Mouse (Mus musculus): Measurements from ENCODE around the gene Plcl1. TPM values are rescaled to one million over a fixed set of nuclear protein-coding genes. Genes with fewer than 3 reads are reported as not detected.

The Plcl1 gene
- polyA plus RNA-seq, 1 experiment from 2014 or later, result 0.25 TPM

DNA sequence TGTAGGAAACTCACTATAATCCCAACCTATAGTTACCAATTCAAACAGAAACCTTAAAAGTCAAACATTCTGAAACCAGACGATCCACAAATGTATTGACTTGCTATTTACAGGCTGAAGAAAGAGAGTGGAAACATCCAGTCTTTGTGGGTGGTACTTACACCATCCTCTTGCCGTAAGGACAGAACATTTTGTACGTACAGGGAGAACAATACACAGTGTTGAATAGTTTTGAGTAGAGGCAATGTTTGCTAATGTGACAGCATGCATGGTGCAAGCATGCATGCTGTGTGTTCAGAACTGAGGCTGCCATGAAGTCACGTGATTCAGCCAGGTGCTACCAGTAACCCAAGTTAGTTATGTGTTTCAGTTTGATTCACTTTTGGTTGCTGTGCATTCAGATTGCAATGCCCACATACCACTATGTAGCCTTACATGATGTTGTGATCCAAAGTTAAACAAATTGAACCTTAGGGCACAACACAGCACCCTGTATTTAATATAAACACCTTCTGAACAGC, 311.6 kb downstream of the Plcl1 start:
- TF ChIP-seq EP300 (IDR thresholded peaks at IDR 0.05; ENCODE audit: low read depth) (peak; percentile 96), CTCF (IDR thresholded peaks at IDR 0.05; ENCODE audit: low read depth) (no peak)
- WGBS (ENCODE audit: insufficient replicate concordance), result 66% methylated on average over 4 of the region's 4 CpGs
- ATAC-seq, result peak; percentile 100
- Histone ChIP-seq H3K36me3 (replicated peaks; ENCODE audit: insufficient read depth, low read length) (no peaks in the 10 kb centered on the region), H3K27me3 (ENCODE audit: insufficient read depth, low read length) (no peaks in the 10 kb centered on the region), H3K4me3 (ENCODE audit: low read depth, low read length) (no peak overlapping the region), H3K4me1 (ENCODE audit: insufficient read depth) (no peaks in the 10 kb centered on the region), H3K27ac (ENCODE audit: low read depth) (no peak overlapping the region), H3K4me2 (ENCODE audit: low read depth, low read length) (no peak overlapping the region), H3K9ac (replicated peaks) (no peak overlapping the region), H3K9me3 (ENCODE audit: low read length) (no peaks in the 10 kb centered on the region)
- DNase-seq, result no peak

DNA sequence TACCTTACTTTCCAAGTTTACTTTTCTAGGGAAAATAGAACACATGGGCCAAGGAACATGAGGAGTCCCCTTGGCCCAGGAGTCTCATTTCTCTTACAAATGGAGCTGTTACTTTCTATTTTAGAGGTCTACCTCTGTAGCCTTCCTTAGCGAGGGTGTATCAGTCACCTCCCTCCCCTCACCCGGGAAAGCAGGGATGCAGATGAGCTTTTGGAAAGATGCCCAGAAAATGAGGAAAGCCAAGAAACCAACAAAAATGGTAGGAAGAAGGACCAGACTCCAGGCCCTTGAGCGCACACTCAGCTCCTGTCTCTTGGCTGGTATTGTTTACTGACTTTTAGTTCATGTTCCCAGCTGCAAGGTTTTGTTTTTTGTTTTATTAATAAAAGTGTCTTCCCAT, 319.7 kb downstream of the Plcl1 start:
- no peak overlapping the region for H3K4me3 ChIP-seq (ENCODE audit: low read depth, low read length)
- H3K9ac ChIP-seq (replicated peaks), result no peak overlapping the region
- no peak overlapping the region for H3K27ac ChIP-seq (ENCODE audit: low read depth)
- H3K36me3 ChIP-seq (replicated peaks; ENCODE audit: insufficient read depth, low read length), result no peaks in the 10 kb centered on the region
- TF ChIP-seq CTCF (IDR thresholded peaks at IDR 0.05; ENCODE audit: low read depth), result no peak
- no peak for TF ChIP-seq EP300 (IDR thresholded peaks at IDR 0.05; ENCODE audit: low read depth)
- ATAC-seq (no peak), DNase-seq (no peak)
- H3K4me1 ChIP-seq (ENCODE audit: insufficient read depth), result no peaks in the 10 kb centered on the region
- H3K4me2 ChIP-seq (ENCODE audit: low read depth, low read length), result no peak overlapping the region
- H3K9me3 ChIP-seq (ENCODE audit: low read length), result no peaks in the 10 kb centered on the region
- 70% methylated on average over 3 of the region's 3 CpGs for WGBS (ENCODE audit: insufficient replicate concordance)
- no peaks in the 10 kb centered on the region for H3K27me3 ChIP-seq (ENCODE audit: insufficient read depth, low read length)

- Histone ChIP-seq H3K4me3 (ENCODE audit: low read depth, low read length) (no peak overlapping the region), H3K4me1 (ENCODE audit: insufficient read depth) (no peaks in the 10 kb centered on the region), H3K27ac (ENCODE audit: low read depth) (no peak overlapping the region), H3K9ac (replicated peaks) (no peak overlapping the region), H3K36me3 (replicated peaks; ENCODE audit: insufficient read depth, low read length) (no peaks in the 10 kb centered on the region), H3K9me3 (ENCODE audit: low read length) (no peaks in the 10 kb centered on the region), H3K27me3 (ENCODE audit: insufficient read depth, low read length) (no peaks in the 10 kb centered on the region), H3K4me2 (ENCODE audit: low read depth, low read length) (no peak overlapping the region)
- no peak for TF ChIP-seq EP300 (IDR thresholded peaks at IDR 0.05; ENCODE audit: low read depth)
- no peak for TF ChIP-seq CTCF (IDR thresholded peaks at IDR 0.05; ENCODE audit: low read depth)
- ATAC-seq (no peak), DNase-seq (no peak)
- 82% methylated on average over 3 of the region's 3 CpGs for WGBS (ENCODE audit: insufficient replicate concordance)
These were observed 323.6 kb downstream of the Plcl1 start for GRCm38 (mm10) chr1:55729332-55729731.

GRCm38 (mm10) chr1:55732951-55733350, 327.2 kb downstream of the Plcl1 start:
- no peaks in the 10 kb centered on the region for H3K4me1 ChIP-seq (ENCODE audit: insufficient read depth)
- no peaks in the 10 kb centered on the region for H3K36me3 ChIP-seq (replicated peaks; ENCODE audit: insufficient read depth, low read length)
- no peaks in the 10 kb centered on the region for H3K27me3 ChIP-seq (ENCODE audit: insufficient read depth, low read length)
- no peaks in the 10 kb centered on the region for H3K9me3 ChIP-seq (ENCODE audit: low read length)
- no peak for ATAC-seq
- H3K4me3 ChIP-seq (ENCODE audit: low read depth, low read length), result no peak overlapping the region
- H3K27ac ChIP-seq (ENCODE audit: low read depth), result no peak overlapping the region
- H3K9ac ChIP-seq (replicated peaks), result no peak overlapping the region
- 68% methylated on average over 3 of the region's 3 CpGs for WGBS (ENCODE audit: insufficient replicate concordance)
- DNase-seq, result no peak
- TF ChIP-seq EP300 (IDR thresholded peaks at IDR 0.05; ENCODE audit: low read depth) (no peak), CTCF (IDR thresholded peaks at IDR 0.05; ENCODE audit: low read depth) (no peak)
- no peak overlapping the region for H3K4me2 ChIP-seq (ENCODE audit: low read depth, low read length)

DNA sequence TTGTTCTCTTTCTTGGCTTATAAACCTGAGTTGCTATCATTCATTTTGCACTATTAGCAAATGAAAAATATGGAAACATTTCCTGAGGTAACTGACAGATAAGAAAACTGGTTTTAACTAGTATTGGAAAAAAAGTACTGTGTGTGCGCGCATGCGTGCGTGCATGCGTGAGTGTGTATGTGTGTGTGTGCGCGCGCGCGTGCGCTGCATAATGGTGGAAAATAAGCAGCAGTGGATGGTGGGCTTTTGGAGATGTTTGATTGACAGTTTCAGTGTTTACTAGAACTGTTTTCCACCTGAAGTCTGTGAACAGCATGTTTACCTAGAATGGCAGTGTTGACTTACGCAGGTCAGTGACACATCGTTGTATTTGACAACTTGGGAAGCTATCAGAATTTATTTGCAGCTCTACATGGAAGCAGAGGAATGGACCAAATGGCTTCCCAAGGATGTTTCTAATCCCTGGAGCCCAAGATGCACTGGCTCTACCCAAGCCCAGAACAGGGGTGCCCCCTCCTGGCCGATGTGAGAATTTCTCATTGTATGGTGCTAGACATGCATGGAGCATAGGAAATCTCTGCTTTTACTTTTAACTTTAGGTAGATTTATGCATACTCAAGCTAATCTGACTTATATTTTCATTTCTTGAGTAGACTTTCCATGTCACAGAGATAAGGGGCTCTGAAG, 330.5 kb downstream of the Plcl1 start:
- no peak overlapping the region for H3K4me2 ChIP-seq (ENCODE audit: low read depth, low read length)
- no peaks in the 10 kb centered on the region for H3K36me3 ChIP-seq (replicated peaks; ENCODE audit: insufficient read depth, low read length)
- H3K27me3 ChIP-seq (ENCODE audit: insufficient read depth, low read length), result no peaks in the 10 kb centered on the region
- no peak for TF ChIP-seq EP300 (IDR thresholded peaks at IDR 0.05; ENCODE audit: low read depth)
- peak; percentile 84 for TF ChIP-seq CTCF (IDR thresholded peaks at IDR 0.05; ENCODE audit: low read depth)
- no peaks in the 10 kb centered on the region for H3K4me1 ChIP-seq (ENCODE audit: insufficient read depth)
- no peak overlapping the region for H3K9ac ChIP-seq (replicated peaks)
- H3K4me3 ChIP-seq (ENCODE audit: low read depth, low read length), result no peak overlapping the region
- H3K27ac ChIP-seq (ENCODE audit: low read depth), result no peak overlapping the region
- WGBS (ENCODE audit: insufficient replicate concordance), result 83% methylated on average over 14 of the region's 14 CpGs
- H3K9me3 ChIP-seq (ENCODE audit: low read length), result no peaks in the 10 kb centered on the region
- peak; percentile 69 for ATAC-seq
- DNase-seq, result peak; percentile 81

- Histone ChIP-seq H3K36me3 (replicated peaks; ENCODE audit: insufficient read depth, low read length) (no peaks in the 10 kb centered on the region), H3K27me3 (ENCODE audit: insufficient read depth, low read length) (no peaks in the 10 kb centered on the region), H3K4me1 (ENCODE audit: insufficient read depth) (no peaks in the 10 kb centered on the region), H3K4me3 (ENCODE audit: low read depth, low read length) (no peak overlapping the region), H3K9me3 (ENCODE audit: low read length) (no peaks in the 10 kb centered on the region), H3K27ac (ENCODE audit: low read depth) (no peak overlapping the region), H3K4me2 (ENCODE audit: low read depth, low read length) (no peak overlapping the region), H3K9ac (replicated peaks) (no peak overlapping the region)
- DNase-seq (no peak), ATAC-seq (no peak)
- no peak for TF ChIP-seq EP300 (IDR thresholded peaks at IDR 0.05; ENCODE audit: low read depth)
- no peak for TF ChIP-seq CTCF (IDR thresholded peaks at IDR 0.05; ENCODE audit: low read depth)
- whole genome bisulfite sequencing (ENCODE audit: insufficient replicate concordance), result 54% methylated on average over 5 of the region's 5 CpGs
These were observed 331.1 kb downstream of the Plcl1 start for GRCm38 (mm10) chr1:55736762-55737288.

Data from liver, postnatal 0 days (tissue).